Mouse (Mus musculus): ENCODE measurements around the gene Bbs5.
A peak's percentile ranks its signal among the peaks of the same experiment; 100 is the strongest.
"Not testable (repeated sequence)": the region's sequence is repeated elsewhere in the genome, so short reads cannot be mapped to it uniquely, and the experiment has no call there.

Gene Bbs5

GRCm38 (mm10) chr2:69646726-69647490 is at the start of gene Bbs5:
Gene Bbs5 (plus strand): TSS chr2:69647171.
- peak; percentile 72 for DNase-seq (ENCODE audit: low read depth, low spot score)

- no peak for DNase-seq (ENCODE audit: low read depth, low spot score)
These were observed 43.1 kb upstream of the Bbs5 start for GRCm38 (mm10) chr2:69603726-69604393.

GRCm38 (mm10) chr2:69606621-69607020 is 40.4 kb upstream of the Bbs5 start:
- no peak for DNase-seq (ENCODE audit: low read depth, low spot score)

GRCm38 (mm10) chr2:69612237-69612636 is 34.7 kb upstream of the Bbs5 start:
- DNase-seq (ENCODE audit: low read depth, low spot score), result no peak

DNA sequence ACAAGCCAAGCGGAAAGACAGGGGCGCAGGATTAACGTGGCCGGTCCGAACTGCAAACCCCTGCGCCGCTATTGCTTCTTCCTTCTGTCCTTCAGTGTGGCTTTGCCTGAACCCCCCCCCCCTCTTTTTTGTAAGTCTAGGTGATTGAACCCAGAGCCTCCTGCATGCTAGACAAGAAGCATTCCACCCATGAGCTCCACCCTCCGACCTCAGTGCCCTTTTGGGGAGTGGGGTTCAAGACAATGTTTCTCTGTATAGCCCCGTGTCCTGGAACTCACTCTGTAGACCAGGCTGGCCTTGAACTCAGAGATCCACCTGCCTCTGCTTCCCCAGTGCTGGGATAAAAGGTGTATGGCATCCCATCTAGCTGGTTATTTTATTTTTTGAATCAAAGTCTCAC is 34.3 kb upstream of the Bbs5 start:
- DNase-seq (ENCODE audit: low read depth, low spot score), result no peak

DNA sequence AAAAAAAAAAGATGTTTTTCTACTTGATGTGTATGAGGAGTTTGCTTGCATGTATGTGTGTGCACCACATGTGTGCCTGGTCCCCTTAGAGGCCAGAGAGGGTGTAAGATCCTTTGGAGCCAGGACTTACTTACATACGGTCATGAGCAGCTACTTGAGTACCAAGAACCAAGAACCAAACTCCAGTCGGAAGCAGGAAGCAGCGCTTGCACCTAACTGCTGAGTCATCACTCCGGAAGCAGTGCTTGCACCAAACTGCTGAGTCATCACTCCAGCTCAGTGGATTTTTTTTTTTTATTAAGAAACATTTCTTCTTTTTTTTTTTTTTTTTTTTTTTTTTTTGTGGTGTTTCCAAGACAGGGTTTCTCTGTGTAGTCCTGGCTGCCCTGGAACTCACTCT is 33.7 kb upstream of the Bbs5 start:
- peak; percentile 42 for DNase-seq (ENCODE audit: low read depth, low spot score)

DNA sequence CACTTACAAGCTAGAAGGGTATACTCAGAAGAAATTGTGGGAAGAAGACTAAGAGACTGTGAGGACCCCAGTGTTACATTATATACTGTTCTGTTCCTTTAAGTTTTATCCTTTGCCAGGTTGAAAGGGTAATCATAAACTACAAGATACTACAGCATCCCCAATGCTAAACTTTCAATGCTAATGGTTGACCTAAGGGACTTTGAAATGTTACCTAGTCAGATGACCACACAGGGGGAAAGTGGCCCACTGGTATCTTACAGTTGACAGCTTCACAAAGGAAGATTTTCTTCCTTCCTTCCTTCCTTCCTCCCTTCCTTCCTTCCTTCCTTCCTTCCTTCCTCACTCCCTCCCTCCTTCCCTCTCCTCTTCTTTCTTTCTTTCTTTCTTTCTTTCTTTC is 28.6 kb upstream of the Bbs5 start:
- no peak for DNase-seq (ENCODE audit: low read depth, low spot score)

DNA sequence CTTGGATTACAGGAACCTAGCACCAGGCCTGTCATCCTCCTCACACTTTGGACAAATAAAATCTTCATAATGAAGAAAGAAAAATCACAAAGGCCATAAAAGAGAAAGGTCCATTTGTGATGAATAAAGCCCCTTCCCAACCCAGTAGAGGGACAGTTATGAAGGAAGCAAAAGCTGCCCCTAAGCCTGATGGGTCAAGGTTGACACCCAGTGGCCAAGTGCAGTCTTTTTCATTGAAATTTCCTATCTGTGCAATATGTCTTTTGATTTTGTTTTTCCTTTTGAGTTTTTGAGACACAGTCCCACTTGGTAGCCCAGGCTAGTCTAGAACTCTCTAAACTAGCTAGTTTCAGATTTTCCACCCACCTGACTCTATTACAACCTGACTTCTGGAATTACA is 27.7 kb upstream of the Bbs5 start:
- no peak for DNase-seq (ENCODE audit: low read depth, low spot score)

DNA sequence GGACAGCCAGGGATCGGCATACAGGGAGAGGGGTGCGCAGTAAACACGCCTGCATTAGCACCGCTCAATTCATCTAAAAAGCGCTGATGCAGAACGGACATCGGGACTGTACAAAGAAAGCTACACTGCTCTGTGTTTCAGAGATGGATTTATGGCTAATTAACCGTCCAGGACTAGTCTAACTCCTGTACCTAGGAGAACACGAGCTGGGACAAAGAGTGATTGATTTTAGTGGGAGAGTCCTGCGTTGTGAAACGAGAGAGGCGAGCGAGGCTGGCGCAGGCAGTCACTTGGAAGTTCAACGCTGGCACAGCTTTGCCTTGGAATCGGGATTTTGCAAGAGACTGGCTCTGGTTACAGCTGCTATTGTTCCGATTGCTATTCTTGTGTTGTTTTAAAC is 17.8 kb upstream of the Bbs5 start:
- DNase-seq (ENCODE audit: low read depth, low spot score), result no peak

DNA sequence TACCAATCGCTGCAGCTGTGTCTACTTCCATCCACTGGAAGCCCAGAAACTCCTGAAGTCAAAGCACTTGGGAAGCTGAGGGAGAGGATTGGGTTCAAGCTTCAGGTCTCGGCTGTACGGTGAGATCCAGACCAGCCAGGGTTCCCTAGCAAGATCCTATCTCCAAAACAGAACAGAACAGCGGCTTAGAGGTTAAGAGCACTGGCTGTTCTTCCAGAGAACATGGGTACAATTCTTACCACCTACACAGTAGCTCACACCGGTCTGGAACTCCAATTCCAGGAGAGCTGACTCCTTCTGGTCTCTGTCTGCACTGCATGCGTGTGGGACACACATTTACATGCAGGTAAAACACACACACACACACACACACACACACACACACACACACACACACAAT is 17.1 kb upstream of the Bbs5 start:
- no peak for DNase-seq (ENCODE audit: low read depth, low spot score)

DNA sequence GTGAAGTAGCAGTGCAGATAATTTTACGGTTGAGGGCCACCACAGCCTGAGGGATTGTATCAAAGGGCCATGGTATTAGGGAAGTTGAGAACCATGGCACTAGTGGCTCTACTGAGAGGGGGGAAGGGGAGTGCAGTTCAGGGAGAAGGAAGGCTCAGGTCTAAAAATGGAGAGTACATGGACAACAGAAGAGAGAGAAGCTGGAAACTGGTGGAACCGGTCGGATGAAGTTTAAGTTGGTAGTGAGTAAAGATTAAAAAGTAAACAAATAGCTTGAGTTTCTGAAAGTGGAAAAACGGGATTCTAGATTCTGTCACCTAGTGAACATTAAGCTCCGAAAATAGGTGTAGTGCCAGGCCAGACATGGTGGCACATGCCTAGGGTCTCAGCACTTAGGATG is 16.2 kb upstream of the Bbs5 start:
- DNase-seq (ENCODE audit: low read depth, low spot score), result no peak

DNA sequence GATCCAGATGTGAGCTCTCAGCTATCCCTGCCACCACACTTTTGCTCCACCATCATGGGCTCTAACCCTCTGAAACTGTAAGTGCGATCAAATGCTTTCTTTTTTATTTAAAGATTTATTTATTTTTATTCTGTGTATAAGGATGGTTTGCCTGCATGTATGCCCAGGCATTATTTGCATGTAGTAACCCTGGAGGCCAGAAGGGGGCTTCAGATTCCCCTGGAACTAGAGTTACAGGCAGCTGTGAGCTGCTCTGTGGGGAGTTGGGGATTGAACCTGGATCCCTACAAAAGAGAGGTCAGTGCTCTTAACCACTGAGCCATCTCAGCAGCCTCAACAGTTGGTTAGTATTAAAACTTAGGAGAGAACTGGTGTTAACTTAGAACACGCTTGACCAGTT is 15.5 kb upstream of the Bbs5 start:
- DNase-seq (ENCODE audit: low read depth, low spot score), result peak; percentile 48

DNA sequence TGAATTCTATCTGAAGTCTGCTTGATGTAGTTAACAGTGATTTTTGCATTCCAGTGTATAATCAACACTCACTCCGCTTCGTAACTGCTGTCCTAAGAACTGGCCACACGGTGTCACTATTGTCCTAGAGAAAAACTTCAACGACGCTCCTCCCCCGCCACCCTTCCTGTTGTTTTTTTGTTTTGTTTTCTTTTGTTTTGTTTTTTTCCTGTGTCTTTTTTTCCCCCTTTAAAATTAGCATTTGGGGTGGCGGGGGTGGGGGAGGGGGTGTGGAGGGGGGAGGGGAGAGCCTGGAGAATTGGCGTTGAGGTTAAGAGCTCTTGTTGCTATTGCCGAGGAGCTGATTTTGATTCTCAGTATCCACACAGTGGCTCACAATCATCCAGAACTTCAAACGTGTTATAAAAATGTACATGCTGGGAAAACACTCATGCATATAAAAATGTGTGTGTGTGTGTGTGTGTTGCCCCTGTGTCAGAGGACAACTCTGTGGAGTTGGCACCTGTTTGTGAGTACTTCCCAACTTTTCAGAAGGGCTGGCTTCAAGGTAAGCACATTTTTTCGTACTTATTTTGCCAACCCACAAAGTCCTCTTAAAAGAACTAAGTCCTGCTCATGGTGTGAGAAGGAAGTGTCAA is 11.8 kb upstream of the Bbs5 start:
- DNase-seq (ENCODE audit: low read depth, low spot score), result peak; percentile 85

DNA sequence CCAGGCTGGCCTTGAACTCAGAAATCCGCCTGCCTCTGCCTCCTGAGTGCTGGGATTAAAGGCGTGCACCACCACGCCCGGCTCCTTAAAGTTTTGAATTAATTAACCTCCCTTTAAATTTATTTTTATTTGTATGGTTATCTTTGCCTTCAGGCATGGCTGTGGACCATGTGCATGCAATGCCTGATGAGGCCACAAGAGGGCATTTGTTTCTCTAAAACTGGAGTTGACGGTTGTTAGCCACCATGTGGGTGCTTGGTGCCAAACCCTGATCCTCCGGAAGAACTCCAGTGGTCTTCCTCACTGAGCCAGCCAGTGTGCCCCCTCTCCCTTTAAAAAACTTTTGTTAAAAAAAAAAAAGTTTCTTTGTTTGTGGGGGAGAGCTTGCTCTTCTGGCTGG is 11.2 kb upstream of the Bbs5 start:
- peak; percentile 77 for DNase-seq (ENCODE audit: low read depth, low spot score)

- DNase-seq (ENCODE audit: low read depth, low spot score), result not testable (repeated sequence)
These were observed 9.0 kb upstream of the Bbs5 start for GRCm38 (mm10) chr2:69637989-69638388.

DNA sequence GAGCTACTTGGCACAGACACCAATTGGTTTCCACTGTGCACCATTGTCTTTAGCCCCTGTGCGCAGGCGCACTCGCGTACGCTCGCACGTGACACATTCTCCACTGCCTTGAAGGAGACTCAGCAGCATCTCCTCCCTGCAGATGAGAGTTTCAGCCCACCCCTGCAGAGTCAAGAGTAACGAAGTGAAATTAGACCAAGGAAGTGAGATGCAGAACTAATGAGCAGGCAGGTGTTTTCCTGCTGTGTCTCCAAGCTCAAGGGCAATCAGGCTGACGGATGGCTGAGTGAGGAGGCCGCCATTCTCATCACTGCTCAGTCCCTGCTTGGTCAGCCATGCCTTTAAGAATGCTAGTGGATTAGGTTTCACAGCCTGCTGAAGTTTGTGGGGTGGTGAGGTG is 6.9 kb upstream of the Bbs5 start:
- DNase-seq (ENCODE audit: low read depth, low spot score), result no peak

GRCm38 (mm10) chr2:69644968-69645617 is 1.9 kb upstream of the Bbs5 start:
- no peak for DNase-seq (ENCODE audit: low read depth, low spot score)

- no peak for DNase-seq (ENCODE audit: low read depth, low spot score)
These were observed 2.7 kb downstream of the Bbs5 start for GRCm38 (mm10) chr2:69649716-69650115.

- no peak for DNase-seq (ENCODE audit: low read depth, low spot score)
These were observed 12.4 kb downstream of the Bbs5 start for GRCm38 (mm10) chr2:69659326-69659725.

DNA sequence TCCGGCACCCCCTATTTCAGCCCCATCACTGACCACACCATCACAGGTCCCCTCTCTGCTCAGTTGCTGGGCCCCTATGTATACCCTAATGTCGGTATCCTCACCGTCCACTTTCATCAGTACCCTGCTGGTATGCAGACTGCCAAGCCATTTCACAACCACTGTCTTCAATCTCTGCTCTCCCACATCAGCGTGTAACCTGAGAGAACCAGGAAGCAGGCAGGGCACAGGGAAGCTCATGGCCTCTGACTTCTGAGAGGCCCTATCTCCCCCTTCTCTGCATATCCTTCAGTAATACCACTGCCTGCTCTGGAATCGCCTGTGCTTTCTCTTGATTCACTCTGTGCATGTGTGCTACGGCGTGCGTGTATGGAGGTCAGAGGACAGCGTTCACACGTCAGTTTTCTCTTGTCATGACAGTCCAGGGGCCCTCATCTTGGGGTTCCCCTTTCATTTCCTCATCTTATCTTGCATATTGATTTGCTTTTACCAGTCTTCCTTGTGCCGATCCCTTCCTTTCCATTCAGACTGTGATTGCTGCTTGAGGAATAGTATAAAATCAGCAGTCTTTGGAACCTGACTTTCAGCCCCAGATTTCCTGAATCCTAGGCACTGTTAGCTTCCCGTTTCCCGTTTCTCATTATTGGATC is 17.0 kb downstream of the Bbs5 start:
- no peak for DNase-seq (ENCODE audit: low read depth, low spot score)

GRCm38 (mm10) chr2:69667656-69668055 is 20.7 kb downstream of the Bbs5 start:
- no peak for DNase-seq (ENCODE audit: low read depth, low spot score)

DNA sequence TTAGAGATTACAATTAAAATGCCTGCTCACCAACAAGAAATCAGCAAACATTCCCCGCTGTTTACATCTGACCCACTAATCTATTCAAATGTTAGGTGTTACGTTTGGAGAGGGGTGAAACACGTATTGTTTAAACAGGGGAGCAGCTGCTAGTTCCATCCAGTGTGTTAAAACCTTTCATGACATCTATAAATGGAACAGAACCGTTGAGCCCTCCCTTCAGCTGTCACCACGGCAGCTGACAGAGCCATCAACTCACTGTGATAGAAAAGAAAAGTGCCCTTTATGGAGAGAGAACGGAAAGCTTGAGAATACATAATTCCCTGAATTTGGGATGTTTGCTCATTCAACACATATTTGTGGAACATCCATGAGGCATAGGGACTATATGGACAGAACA is 21.4 kb downstream of the Bbs5 start:
- DNase-seq (ENCODE audit: low read depth, low spot score), result no peak
